Mouse (Mus musculus) stomach, postnatal 0 days (tissue): Measurements from ENCODE around the gene Olfr1036. TPM values are rescaled to one million over a fixed set of nuclear protein-coding genes. Genes with fewer than 3 reads are reported as not detected.
"Not testable (repeated sequence)": the region's sequence is repeated elsewhere in the genome, so short reads cannot be mapped to it uniquely, and the experiment has no call there.

Experiments
- ATAC-seq: fragments of 200-750 bp; cut with Nextera tagmentation; 2 replicates; pipeline ENCODE4 v1.8.0; 2017; ENCODE audit not compliant: low FRiP score, low TSS enrichment
- DNase-seq: peaks from one replicate; pipeline ENCODE4 v3.0.0-alpha.2; 2016; ENCODE audit warnings: low spot score
- H3K27ac ChIP-seq: fragments of 300-500 bp; sonication (generic); replicated peaks from 2 replicates; pipeline ENCODE4 v1.5.1; 2014; ENCODE audit warnings: mild to moderate bottlenecking, control low read depth
- H3K27me3 ChIP-seq: fragments of 300-500 bp; sonication (generic); 2 replicates; pipeline ENCODE4 v1.6.1; 2014; ENCODE audit warnings: low read length; ENCODE audit not compliant: control insufficient read depth, insufficient read depth
- H3K36me3 ChIP-seq: fragments of 300-500 bp; sonication (generic); 2 replicates; pipeline ENCODE4 v1.6.1; 2014; ENCODE audit warnings: low read length, mixed read lengths; ENCODE audit not compliant: control insufficient read depth, insufficient read depth
- H3K4me1 ChIP-seq: fragments of 300-500 bp; sonication (generic); replicated peaks from 2 replicates; pipeline ENCODE4 v1.6.1; 2014; ENCODE audit warnings: antibody characterized with exemption; ENCODE audit not compliant: control insufficient read depth, insufficient read depth
- H3K4me2 ChIP-seq: fragments of 300-500 bp; sonication (generic); replicated peaks from 2 replicates; pipeline ENCODE4 v1.6.1; 2014; ENCODE audit warnings: low read depth, mild to moderate bottlenecking, control low read depth, moderate library complexity
- H3K4me3 ChIP-seq: fragments of 300-500 bp; sonication (generic); 2 replicates; pipeline ENCODE4 v1.5.1; 2014; ENCODE audit warnings: low read depth, low read length, control low read depth
- H3K9ac ChIP-seq: fragments of 300-500 bp; sonication (generic); 2 replicates; pipeline ENCODE4 v1.6.1; 2014; ENCODE audit warnings: mild to moderate bottlenecking, low read length, control low read depth, mixed read lengths
- H3K9me3 ChIP-seq: fragments of 300-500 bp; sonication (generic); 2 replicates; pipeline ENCODE4 v1.6.1; 2016; ENCODE audit warnings: low read length; ENCODE audit not compliant: control insufficient read depth
- CTCF ChIP-seq: IDR thresholded peaks from 2 replicates; pipeline ENCODE4 v1.5.1; 2016; ENCODE audit warnings: antibody characterized with exemption, low read depth, mild to moderate bottlenecking, moderate library complexity
- EP300 ChIP-seq: optimal IDR thresholded peaks from 2 replicates; pipeline ENCODE3; 2016; ENCODE audit warnings: antibody characterized with exemption
- WGBS: fragments of 180-500 bp; shearing (Covaris S2); extraction: QIAGEN DNeasy Blood & Tissue Kit; methylation state at CpG from one replicate; pipeline ENCODE4 v1.1.7; 2014; 5-methylcytosine and 5-hydroxymethylcytosine counted together
- polyA plus RNA-seq: library from polyadenylated mRNA; unstranded; fragments of >200 nt; fragmentation: Nextera tagmentation; extraction: Ambion mirVana; gene quantifications from 2 replicates; pipeline ENCODE4 v1.2.1, GENCODE M21; 2015

Gene Olfr1036
- not detected in 2 replicates for polyA plus RNA-seq

DNA sequence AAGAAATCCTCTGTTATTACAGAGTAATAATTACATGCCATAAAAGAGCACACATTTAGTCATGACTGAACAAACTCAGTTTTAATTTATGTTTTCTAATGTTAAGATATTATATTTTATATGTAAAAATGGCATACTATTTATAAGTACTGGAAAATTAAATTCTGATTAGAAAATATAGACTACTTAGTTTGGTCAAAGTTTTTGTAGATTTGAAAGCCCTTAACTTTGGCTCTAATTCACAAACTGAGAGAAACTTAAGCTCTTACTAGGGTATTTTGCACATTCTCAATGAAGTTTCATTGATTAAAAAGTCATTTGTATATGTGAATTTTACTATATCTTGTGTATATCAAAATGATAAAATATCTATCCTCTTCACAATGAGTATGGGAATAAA lies at the start of gene Olfr1036:
TSS of gene Olfr1036 (plus strand) at position 301 of the 400 bp plus-strand sequence.
- not testable (repeated sequence) for ATAC-seq, H3K4me1 ChIP-seq, H3K4me2 ChIP-seq, H3K9ac ChIP-seq, H3K27ac ChIP-seq, DNase-seq, H3K9me3 ChIP-seq, H3K36me3 ChIP-seq, H3K4me3 ChIP-seq, H3K27me3 ChIP-seq

GRCm38 (mm10) chr2:86045561-86045960 lies 28.2 kb upstream of the Olfr1036 start, which contains the start of gene Olfr1034:
Gene Olfr1034 (plus strand): TSS chr2:86045861.
- Histone ChIP-seq H3K4me2 (no peak within 1 kb of the TSS), H3K4me1 (no peaks in the 10 kb centered on the region), H3K36me3 (no peaks in the 10 kb centered on the region), H3K9me3 (no peaks in the 10 kb centered on the region), H3K4me3 (no peak within 1 kb of the TSS), H3K9ac (no peak within 1 kb of the TSS), H3K27ac (no peak within 1 kb of the TSS), H3K27me3 (no peaks in the 10 kb centered on the region)
- DNase-seq (no peak), ATAC-seq (no peak)
- TF ChIP-seq CTCF (no peak), EP300 (no peak)

GRCm38 (mm10) chr2:86050777-86051176 lies 23.0 kb upstream of the Olfr1036 start:
- not testable (repeated sequence) for H3K27ac ChIP-seq, H3K27me3 ChIP-seq, DNase-seq, ATAC-seq, H3K9me3 ChIP-seq, H3K36me3 ChIP-seq, H3K4me2 ChIP-seq, H3K9ac ChIP-seq, H3K4me1 ChIP-seq, H3K4me3 ChIP-seq

GRCm38 (mm10) chr2:86063766-86064165 lies 10.0 kb upstream of the Olfr1036 start:
- not testable (repeated sequence) for ATAC-seq, H3K27me3 ChIP-seq, H3K4me3 ChIP-seq, H3K27ac ChIP-seq, H3K9ac ChIP-seq, H3K9me3 ChIP-seq, H3K36me3 ChIP-seq, H3K4me2 ChIP-seq, H3K4me1 ChIP-seq, DNase-seq
- WGBS, result 91% methylated on average over 2 of the region's 2 CpGs

GRCm38 (mm10) chr2:86070189-86070588 lies 3.6 kb upstream of the Olfr1036 start:
- 86% methylated on average over 8 of the region's 8 CpGs for WGBS
- Histone ChIP-seq H3K27me3 (no peaks in the 10 kb centered on the region), H3K4me1 (no peaks in the 10 kb centered on the region), H3K36me3 (no peaks in the 10 kb centered on the region), H3K4me3 (no peak overlapping the region), H3K4me2 (no peak overlapping the region), H3K9ac (no peak overlapping the region), H3K9me3 (no peaks in the 10 kb centered on the region), H3K27ac (no peak overlapping the region)
- TF ChIP-seq EP300, result no peak
- no peak for TF ChIP-seq CTCF
- no peak for DNase-seq
- ATAC-seq, result no peak

DNA sequence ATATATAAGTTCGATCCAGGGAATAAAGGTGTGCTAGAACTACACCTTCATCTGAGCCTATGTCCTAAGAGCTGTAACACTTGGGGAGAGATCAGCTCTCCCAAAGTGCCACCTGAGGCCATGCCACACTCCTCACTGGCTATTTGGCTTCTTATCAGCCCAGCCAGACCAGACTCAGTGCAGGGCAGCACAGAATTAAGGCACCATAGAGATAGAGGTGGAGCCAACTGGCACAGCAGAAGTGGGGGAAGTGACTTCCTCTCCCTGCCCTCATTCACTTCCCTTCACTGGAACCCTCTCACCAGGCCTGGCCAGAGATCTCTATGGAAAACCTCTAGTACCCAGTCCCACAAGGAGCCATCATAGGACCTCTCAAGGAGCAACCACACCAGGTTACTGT lies 6.7 kb downstream of the Olfr1036 start:
- 85% methylated on average over 1 of the region's 1 CpGs for WGBS
- not testable (repeated sequence) for H3K4me2 ChIP-seq, H3K36me3 ChIP-seq, H3K27ac ChIP-seq, H3K27me3 ChIP-seq, H3K9ac ChIP-seq, H3K4me1 ChIP-seq, H3K4me3 ChIP-seq, H3K9me3 ChIP-seq, ATAC-seq, DNase-seq

DNA sequence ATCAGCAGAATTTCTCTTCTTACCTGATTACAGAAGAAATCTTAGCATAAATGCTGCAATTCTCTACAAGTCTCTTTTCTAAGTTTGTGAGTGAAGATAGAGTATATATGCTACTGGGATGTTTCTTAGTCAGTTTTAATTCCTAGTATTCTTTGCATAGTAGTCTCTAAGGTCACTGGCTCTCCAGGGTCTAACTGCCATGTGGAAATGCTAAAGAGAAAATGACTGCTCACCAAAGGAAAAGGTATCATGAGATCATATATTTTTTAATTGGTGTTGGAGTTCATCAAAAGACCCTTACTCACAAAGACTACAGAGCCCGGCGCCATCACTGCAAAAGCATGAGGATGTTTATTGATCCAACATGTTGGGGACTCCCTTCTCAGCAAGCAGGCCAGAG lies 13.5 kb downstream of the Olfr1036 start, which contains the start of gene Olfr1037:
TSS of gene Olfr1037 (minus strand) at position 101 of the 400 bp plus-strand sequence.
- H3K4me3 ChIP-seq, result no peak within 1 kb of the TSS
- no peaks in the 10 kb centered on the region for H3K27me3 ChIP-seq
- TF ChIP-seq EP300, result no peak
- no peak for DNase-seq
- WGBS, result 87% methylated on average over 2 of the region's 2 CpGs
- no peak within 1 kb of the TSS for H3K4me2 ChIP-seq
- no peak within 1 kb of the TSS for H3K27ac ChIP-seq
- H3K36me3 ChIP-seq, result no peaks in the 10 kb centered on the region
- no peaks in the 10 kb centered on the region for H3K9me3 ChIP-seq
- no peak within 1 kb of the TSS for H3K9ac ChIP-seq
- H3K4me1 ChIP-seq, result no peaks in the 10 kb centered on the region
- no peak for ATAC-seq

Other genes with a start within 250 kb of the Olfr1036 start
- not detected in 2 replicates for gene Olfr1019, start 228.5 kb upstream of the Olfr1036 start, polyA plus RNA-seq
- gene Olfr1020, start 227.0 kb upstream of the Olfr1036 start, polyA plus RNA-seq, result not detected in 2 replicates
- not detected in 2 replicates for gene Olfr1022, start 205.4 kb upstream of the Olfr1036 start, polyA plus RNA-seq
- not detected in 2 replicates for gene Olfr1023, start 188.4 kb upstream of the Olfr1036 start, polyA plus RNA-seq
- gene Olfr1024, start 168.9 kb upstream of the Olfr1036 start, polyA plus RNA-seq, result not detected in 2 replicates
- gene Olfr1025-ps1, start 158.8 kb upstream of the Olfr1036 start, polyA plus RNA-seq, result not detected in 2 replicates
- gene Olfr1026, start 152.4 kb upstream of the Olfr1036 start, polyA plus RNA-seq, result not detected in 2 replicates
- gene Olfr1028, start 123.6 kb upstream of the Olfr1036 start, polyA plus RNA-seq, result not detected in 2 replicates
- gene Olfr1029, start 100.1 kb upstream of the Olfr1036 start, polyA plus RNA-seq, result not detected in 2 replicates
- gene Olfr1030, start 94.7 kb upstream of the Olfr1036 start, polyA plus RNA-seq, result not detected in 2 replicates
- not detected in 2 replicates for gene Olfr1031, start 83.7 kb upstream of the Olfr1036 start, polyA plus RNA-seq
- gene Olfr1032, start 68.5 kb upstream of the Olfr1036 start, polyA plus RNA-seq, result not detected in 2 replicates
- gene Olfr1033, start 53.4 kb upstream of the Olfr1036 start, polyA plus RNA-seq, result 1.9 and 2.5 TPM in 2 replicates
- gene Olfr1034, start 28.1 kb upstream of the Olfr1036 start, polyA plus RNA-seq, result 0.01 and 0.02 TPM in 2 replicates
- not detected in 2 replicates for gene Olfr1037, start 13.4 kb downstream of the Olfr1036 start, polyA plus RNA-seq
- not detected in 2 replicates for gene Olfr1039, start 61.9 kb downstream of the Olfr1036 start, polyA plus RNA-seq
- not detected in 2 replicates for gene Olfr1040, start 72.7 kb downstream of the Olfr1036 start, polyA plus RNA-seq
- 0.01 TPM in 1 of 2 replicates, not detected in the other for gene Olfr1042, start 87.8 kb downstream of the Olfr1036 start, polyA plus RNA-seq
- gene Olfr1043, start 93.5 kb downstream of the Olfr1036 start, polyA plus RNA-seq, result not detected in 2 replicates
- gene Olfr1044, start 103.8 kb downstream of the Olfr1036 start, polyA plus RNA-seq, result not detected in 2 replicates
- gene Olfr52, start 111.7 kb downstream of the Olfr1036 start, polyA plus RNA-seq, result 0.05 TPM in 1 of 2 replicates, not detected in the other
- gene Olfr1045, start 129.0 kb downstream of the Olfr1036 start, polyA plus RNA-seq, result not detected in 2 replicates
- not detected in 2 replicates for gene Olfr1046, start 145.3 kb downstream of the Olfr1036 start, polyA plus RNA-seq
- not detected in 2 replicates for gene Olfr1047, start 157.4 kb downstream of the Olfr1036 start, polyA plus RNA-seq
- gene Olfr1048, start 166.3 kb downstream of the Olfr1036 start, polyA plus RNA-seq, result not detected in 2 replicates
- not detected in 2 replicates for gene Olfr1049, start 184.3 kb downstream of the Olfr1036 start, polyA plus RNA-seq
- not detected in 2 replicates for gene Olfr1051, start 205.1 kb downstream of the Olfr1036 start, polyA plus RNA-seq
- gene Olfr1052, start 218.5 kb downstream of the Olfr1036 start, polyA plus RNA-seq, result not detected in 2 replicates
- not detected in 2 replicates for gene Olfr1053, start 241.3 kb downstream of the Olfr1036 start, polyA plus RNA-seq